Mouse (Mus musculus): ENCODE measurements around the gene Myo16. TPM values are rescaled to one million over a fixed set of nuclear protein-coding genes. Genes with fewer than 3 reads are reported as not detected.

The Myo16 gene
- polyA plus RNA-seq, 1 experiment from 2014 or later = 1.5 TPM

DNA sequence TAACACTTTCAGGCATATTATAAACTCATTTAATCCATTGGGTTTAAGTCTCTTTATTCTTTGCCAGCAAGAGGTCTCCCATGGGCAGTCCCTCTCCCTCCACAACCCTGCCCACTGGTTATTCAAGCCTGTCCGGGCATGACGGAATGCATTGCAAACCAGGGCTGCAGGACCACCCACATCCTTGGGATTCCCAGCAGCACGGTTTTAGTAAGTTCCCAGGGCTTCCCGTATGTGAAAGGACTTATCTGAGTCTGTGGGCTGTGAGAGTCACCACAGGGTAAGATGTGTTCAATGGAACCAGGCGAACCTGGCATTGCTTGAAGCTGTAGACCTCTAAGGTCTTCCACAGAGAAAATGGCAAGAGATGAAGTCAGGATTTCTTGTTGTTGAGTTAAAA, 471.6 kb downstream of the Myo16 start:
- Histone ChIP-seq H3K4me3 (ENCODE audit: low read depth, low read length) (no peak overlapping the region), H3K9me3 (ENCODE audit: control insufficient read depth, low read length) (no peaks in the 10 kb centered on the region), H3K9ac (ENCODE audit: low read length) (no peak overlapping the region), H3K4me1 (replicated peaks; ENCODE audit: control insufficient read depth, insufficient read depth) (no peaks in the 10 kb centered on the region), H3K36me3 (ENCODE audit: control insufficient read depth, insufficient read depth, low read length) (no peaks in the 10 kb centered on the region), H3K4me2 (replicated peaks; ENCODE audit: low read depth) (no peak overlapping the region), H3K27ac (replicated peaks) (no peak overlapping the region), H3K27me3 (ENCODE audit: control insufficient read depth, insufficient read depth, low read length) (no peaks in the 10 kb centered on the region)
- 44% methylated on average over 5 of the region's 5 CpGs for WGBS
- TF ChIP-seq EP300 (optimal IDR thresholded peaks at IDR 0.05) (no peak), CTCF (IDR thresholded peaks at IDR 0.05; ENCODE audit: low read depth) (no peak)
- DNase-seq (ENCODE audit: low spot score) (no peak), ATAC-seq (ENCODE audit: low FRiP score, low TSS enrichment) (no peak)

DNA sequence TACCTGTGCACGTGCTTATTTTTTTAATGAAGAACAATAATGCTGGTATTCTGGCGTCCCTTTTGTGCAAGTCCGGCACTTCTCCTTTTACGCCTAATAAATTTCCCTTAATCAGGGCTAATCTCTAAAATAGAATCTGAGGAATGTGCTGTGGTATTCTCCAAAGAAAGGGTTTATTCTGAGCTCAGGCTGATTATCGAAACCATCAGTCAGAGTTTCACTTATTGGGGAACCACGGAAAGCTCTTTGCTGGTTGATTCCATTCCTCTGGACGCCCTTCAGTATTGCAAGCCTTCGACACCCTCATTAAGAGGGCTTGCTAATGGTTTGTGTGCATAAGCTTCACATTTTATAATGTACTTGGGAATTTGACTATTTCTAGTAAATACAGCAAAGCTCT, 475.0 kb downstream of the Myo16 start:
- Histone ChIP-seq H3K4me1 (replicated peaks; ENCODE audit: control insufficient read depth, insufficient read depth) (no peaks in the 10 kb centered on the region), H3K4me3 (ENCODE audit: low read depth, low read length) (no peak overlapping the region), H3K4me2 (replicated peaks; ENCODE audit: low read depth) (no peak overlapping the region), H3K27me3 (ENCODE audit: control insufficient read depth, insufficient read depth, low read length) (no peaks in the 10 kb centered on the region), H3K9ac (ENCODE audit: low read length) (no peak overlapping the region), H3K27ac (replicated peaks) (no peak overlapping the region), H3K9me3 (ENCODE audit: control insufficient read depth, low read length) (no peaks in the 10 kb centered on the region), H3K36me3 (ENCODE audit: control insufficient read depth, insufficient read depth, low read length) (no peaks in the 10 kb centered on the region)
- 72% methylated on average over 8 of the region's 8 CpGs for WGBS
- DNase-seq (ENCODE audit: low spot score) (no peak), ATAC-seq (ENCODE audit: low FRiP score, low TSS enrichment) (no peak)
- TF ChIP-seq CTCF (IDR thresholded peaks at IDR 0.05; ENCODE audit: low read depth) (no peak), EP300 (optimal IDR thresholded peaks at IDR 0.05) (no peak)

DNA sequence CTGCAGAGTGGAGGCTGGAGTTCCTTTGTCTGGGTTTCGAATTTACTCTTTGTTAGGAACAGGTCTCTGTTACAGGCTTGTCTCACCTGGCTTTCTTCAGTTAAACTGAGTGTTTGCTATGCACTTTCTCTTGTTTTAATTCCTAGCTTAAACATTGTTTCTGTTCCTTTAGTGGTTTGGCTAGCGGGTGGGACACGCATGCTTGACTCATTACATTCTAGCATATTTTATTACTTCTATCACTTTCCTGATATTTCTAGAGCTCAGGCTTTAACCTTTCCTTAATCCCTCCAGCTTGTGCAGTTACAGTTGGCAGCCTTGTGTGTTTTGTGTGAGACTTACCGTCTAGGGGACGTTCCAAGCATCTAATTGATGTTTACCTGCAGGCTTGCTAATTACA, 476.2 kb downstream of the Myo16 start:
- Histone ChIP-seq H3K4me3 (ENCODE audit: low read depth, low read length) (no peak overlapping the region), H3K27me3 (ENCODE audit: control insufficient read depth, insufficient read depth, low read length) (no peaks in the 10 kb centered on the region), H3K4me2 (replicated peaks; ENCODE audit: low read depth) (no peak overlapping the region), H3K4me1 (replicated peaks; ENCODE audit: control insufficient read depth, insufficient read depth) (no peaks in the 10 kb centered on the region), H3K9ac (ENCODE audit: low read length) (no peak overlapping the region), H3K36me3 (ENCODE audit: control insufficient read depth, insufficient read depth, low read length) (no peaks in the 10 kb centered on the region), H3K27ac (replicated peaks) (no peak overlapping the region), H3K9me3 (ENCODE audit: control insufficient read depth, low read length) (no peaks in the 10 kb centered on the region)
- TF ChIP-seq EP300 (optimal IDR thresholded peaks at IDR 0.05) (no peak), CTCF (IDR thresholded peaks at IDR 0.05; ENCODE audit: low read depth) (no peak)
- ATAC-seq (ENCODE audit: low FRiP score, low TSS enrichment) (no peak), DNase-seq (ENCODE audit: low spot score) (no peak)
- 20% methylated on average over 5 of the region's 5 CpGs for WGBS

DNA sequence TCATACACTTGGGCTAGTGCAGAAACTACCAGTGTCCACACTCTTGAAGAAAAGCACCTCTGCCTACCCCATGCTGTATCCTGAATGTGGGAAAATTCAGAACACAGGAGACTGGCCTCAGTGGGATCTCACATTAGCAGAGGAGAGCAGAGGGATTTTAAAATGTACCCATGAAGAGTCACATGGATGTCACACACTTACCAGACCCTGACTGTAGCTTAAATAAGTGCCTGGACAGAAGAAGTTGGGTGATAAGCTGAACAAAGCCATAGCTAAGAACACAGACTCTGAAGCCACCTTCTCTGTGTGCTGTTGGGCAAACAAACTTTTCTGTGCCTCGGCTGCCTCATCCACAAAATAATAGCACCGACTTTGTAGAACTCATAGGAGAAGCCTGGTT, 477.3 kb downstream of the Myo16 start:
- H3K27ac ChIP-seq (replicated peaks) = no peak overlapping the region
- 74% methylated on average over 2 of the region's 2 CpGs for WGBS
- H3K4me1 ChIP-seq (replicated peaks; ENCODE audit: control insufficient read depth, insufficient read depth) = no peaks in the 10 kb centered on the region
- H3K4me3 ChIP-seq (ENCODE audit: low read depth, low read length) = no peak overlapping the region
- H3K4me2 ChIP-seq (replicated peaks; ENCODE audit: low read depth) = no peak overlapping the region
- H3K9me3 ChIP-seq (ENCODE audit: control insufficient read depth, low read length) = no peaks in the 10 kb centered on the region
- H3K9ac ChIP-seq (ENCODE audit: low read length) = no peak overlapping the region
- TF ChIP-seq CTCF (IDR thresholded peaks at IDR 0.05; ENCODE audit: low read depth) (no peak), EP300 (optimal IDR thresholded peaks at IDR 0.05) (no peak)
- no peak for ATAC-seq (ENCODE audit: low FRiP score, low TSS enrichment)
- H3K27me3 ChIP-seq (ENCODE audit: control insufficient read depth, insufficient read depth, low read length) = no peaks in the 10 kb centered on the region
- DNase-seq (ENCODE audit: low spot score) = no peak
- H3K36me3 ChIP-seq (ENCODE audit: control insufficient read depth, insufficient read depth, low read length) = no peaks in the 10 kb centered on the region

DNA sequence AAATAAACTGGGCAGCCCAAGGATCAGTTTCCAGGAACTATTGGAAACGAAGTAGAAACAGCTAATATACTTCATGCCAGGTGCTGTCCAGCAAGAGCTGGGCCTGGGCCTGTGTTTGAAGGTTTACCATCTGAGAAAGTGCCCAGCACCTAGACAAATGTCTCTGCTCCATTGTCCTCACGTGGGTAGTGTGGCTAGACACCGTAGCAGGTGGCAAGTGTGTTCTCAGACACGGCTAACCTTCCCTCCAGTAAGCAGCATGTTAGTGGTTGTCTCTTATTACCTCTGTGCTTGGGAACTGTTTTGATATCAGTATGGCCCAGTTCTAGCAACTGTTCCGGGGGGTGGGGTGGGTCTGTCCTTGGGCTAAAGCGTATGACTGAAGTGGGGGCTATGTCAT, 478.9 kb downstream of the Myo16 start:
- no peak for ATAC-seq (ENCODE audit: low FRiP score, low TSS enrichment)
- TF ChIP-seq EP300 (optimal IDR thresholded peaks at IDR 0.05) (no peak), CTCF (IDR thresholded peaks at IDR 0.05; ENCODE audit: low read depth) (no peak)
- Histone ChIP-seq H3K4me3 (ENCODE audit: low read depth, low read length) (no peak overlapping the region), H3K4me2 (replicated peaks; ENCODE audit: low read depth) (no peak overlapping the region), H3K4me1 (replicated peaks; ENCODE audit: control insufficient read depth, insufficient read depth) (no peaks in the 10 kb centered on the region), H3K9ac (ENCODE audit: low read length) (no peak overlapping the region), H3K27me3 (ENCODE audit: control insufficient read depth, insufficient read depth, low read length) (no peaks in the 10 kb centered on the region), H3K36me3 (ENCODE audit: control insufficient read depth, insufficient read depth, low read length) (no peaks in the 10 kb centered on the region), H3K9me3 (ENCODE audit: control insufficient read depth, low read length) (no peaks in the 10 kb centered on the region), H3K27ac (replicated peaks) (no peak overlapping the region)
- DNase-seq (ENCODE audit: low spot score) = no peak
- 84% methylated on average over 6 of the region's 6 CpGs for WGBS

DNA sequence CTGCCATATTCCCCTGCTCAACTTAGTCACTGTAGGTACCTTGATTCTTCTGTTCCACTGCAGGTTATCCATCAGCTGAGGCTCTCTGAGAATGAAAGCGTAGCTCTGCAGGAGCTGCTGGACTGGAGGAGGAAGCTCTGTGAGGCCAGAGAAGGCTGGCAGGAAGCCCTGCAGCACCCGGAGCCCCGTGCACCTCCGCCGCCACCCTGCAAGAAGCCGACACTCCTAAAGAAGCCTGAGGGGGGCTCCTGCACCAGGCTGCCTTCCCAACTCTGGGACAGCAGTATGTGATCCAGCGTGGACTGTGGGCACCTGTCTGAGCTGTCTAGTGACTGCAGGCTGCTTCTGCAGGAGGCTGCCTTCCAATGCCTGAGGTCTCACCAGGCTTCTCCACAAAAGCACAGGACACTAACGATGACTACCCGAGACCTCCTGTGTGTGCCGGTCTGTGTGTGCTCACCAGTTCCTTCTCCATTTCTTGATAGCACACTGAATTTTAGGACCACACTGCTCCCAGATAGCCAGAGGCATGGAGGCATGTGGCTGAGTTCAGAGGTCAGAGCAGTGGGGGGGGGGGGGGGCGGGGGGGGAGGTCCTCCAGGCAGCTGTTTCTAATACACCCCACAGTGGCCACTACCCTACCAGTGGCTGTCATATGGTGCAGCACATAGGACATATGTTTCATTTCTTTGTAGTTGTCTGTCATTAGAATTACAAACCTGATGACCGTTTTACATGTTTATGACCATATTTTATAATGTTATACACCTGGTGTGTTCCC, 479.8 kb downstream of the Myo16 start:
- no peak for ATAC-seq (ENCODE audit: low FRiP score, low TSS enrichment)
- WGBS = 66% methylated on average over 11 of the region's 12 CpGs
- no peak overlapping the region for H3K4me2 ChIP-seq (replicated peaks; ENCODE audit: low read depth)

More for the DNA sequence above, 479.8 kb downstream of the Myo16 start:
- Histone ChIP-seq H3K9ac (ENCODE audit: low read length) (no peak overlapping the region), H3K4me3 (ENCODE audit: low read depth, low read length) (no peak overlapping the region), H3K9me3 (ENCODE audit: control insufficient read depth, low read length) (no peaks in the 10 kb centered on the region), H3K36me3 (ENCODE audit: control insufficient read depth, insufficient read depth, low read length) (no peaks in the 10 kb centered on the region), H3K27me3 (ENCODE audit: control insufficient read depth, insufficient read depth, low read length) (no peaks in the 10 kb centered on the region), H3K27ac (replicated peaks) (no peak overlapping the region), H3K4me1 (replicated peaks; ENCODE audit: control insufficient read depth, insufficient read depth) (no peaks in the 10 kb centered on the region)
- DNase-seq (ENCODE audit: low spot score) = no peak
- TF ChIP-seq CTCF (IDR thresholded peaks at IDR 0.05; ENCODE audit: low read depth) (no peak), EP300 (optimal IDR thresholded peaks at IDR 0.05) (no peak)

All from stomach, postnatal 0 days (tissue).